Mouse (Mus musculus) bone marrow, adult 2 months (tissue): ENCODE results near the gene Atg13. TPM values are rescaled to one million over a fixed set of nuclear protein-coding genes. Genes with fewer than 3 reads are reported as not detected.

Source experiments
- H3K27ac ChIP-seq: fragments of 200-500 bp; 2 replicates; pipeline ENCODE4 v1.5.1; 2012; ENCODE audit warnings: low read depth, mild to moderate bottlenecking, control low read depth, inconsistent platforms, low read length; ENCODE audit not compliant: control insufficient read depth, poor library complexity, insufficient read depth
- H3K4me1 ChIP-seq: fragments of 200-500 bp; 2 replicates; pipeline ENCODE4 v1.6.1; 2011; ENCODE audit warnings: low read length; ENCODE audit not compliant: control insufficient read depth, insufficient read depth
- H3K4me3 ChIP-seq: fragments of 200-500 bp; replicated peaks from 2 replicates; pipeline ENCODE3; 2011; ENCODE audit warnings: mild to moderate bottlenecking, low read depth, low read length, control low read depth; ENCODE audit not compliant: control insufficient read depth
- CTCF ChIP-seq: fragments of 200-500 bp; IDR thresholded peaks from 2 replicates; pipeline ENCODE4 v1.5.1; 2011; ENCODE audit warnings: low read length, control low read depth; ENCODE audit not compliant: control insufficient read depth, insufficient read depth
- POLR2A ChIP-seq: fragments of 200-500 bp; IDR thresholded peaks from 2 replicates; pipeline ENCODE4 v1.6.1; 2011; ENCODE audit warnings: low read depth, mild to moderate bottlenecking, control low read depth, low read length, borderline replicate concordance; ENCODE audit not compliant: control insufficient read depth
- WGBS: fragments of 180-500 bp; shearing (Covaris S2); methylation state at CpG from one replicate; pipeline ENCODE4 v1.1.7; 2018; 5-methylcytosine and 5-hydroxymethylcytosine counted together
- polyA plus RNA-seq: library from polyadenylated mRNA; stranded (reverse); fragments of >200 nt; gene quantifications from 2 replicates; pipeline ENCODE4 v1.2.4, GENCODE M21; 2011; ENCODE audit warnings: low replicate concordance; ENCODE audit not compliant: missing spikeins, insufficient read depth, insufficient read length

Gene Atg13
- polyA plus RNA-seq, 1 experiment, result 12.9 TPM

GRCm38 (mm10) chr2:91674895-91675294, 35.5 kb downstream of the Atg13 start:
- Histone ChIP-seq H3K4me1 (no peaks in the 10 kb centered on the region), H3K4me3 (no peak overlapping the region), H3K27ac (no peak overlapping the region)
- WGBS, result 84% methylated on average over 5 of the region's 5 CpGs
- TF ChIP-seq POLR2A (no peak), CTCF (no peak)

DNA sequence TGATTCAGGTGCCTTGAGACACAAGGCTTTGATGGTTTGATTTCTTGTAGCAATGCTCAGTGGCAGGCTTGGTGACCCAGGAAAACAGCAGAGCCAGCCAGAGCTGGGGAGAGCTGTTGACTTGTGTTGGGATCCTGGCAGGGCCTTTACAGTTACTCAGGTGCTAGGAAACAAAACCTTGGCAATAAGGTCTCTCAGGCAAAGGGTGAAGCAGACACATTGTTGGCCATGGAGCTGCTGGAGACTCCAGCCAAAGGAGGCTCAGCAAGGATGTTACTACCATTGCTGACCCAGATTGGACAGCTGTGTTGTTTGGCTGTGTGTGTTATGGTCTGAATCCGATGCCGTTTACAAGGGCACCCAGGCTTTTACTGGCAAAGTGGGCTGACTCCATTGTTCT, 36.8 kb downstream of the Atg13 start:
- whole genome bisulfite sequencing, result 92% methylated on average over 2 of the region's 2 CpGs
- no peak for TF ChIP-seq CTCF
- TF ChIP-seq POLR2A, result no peak
- Histone ChIP-seq H3K27ac (no peak overlapping the region), H3K4me3 (no peak overlapping the region), H3K4me1 (no peaks in the 10 kb centered on the region)

DNA sequence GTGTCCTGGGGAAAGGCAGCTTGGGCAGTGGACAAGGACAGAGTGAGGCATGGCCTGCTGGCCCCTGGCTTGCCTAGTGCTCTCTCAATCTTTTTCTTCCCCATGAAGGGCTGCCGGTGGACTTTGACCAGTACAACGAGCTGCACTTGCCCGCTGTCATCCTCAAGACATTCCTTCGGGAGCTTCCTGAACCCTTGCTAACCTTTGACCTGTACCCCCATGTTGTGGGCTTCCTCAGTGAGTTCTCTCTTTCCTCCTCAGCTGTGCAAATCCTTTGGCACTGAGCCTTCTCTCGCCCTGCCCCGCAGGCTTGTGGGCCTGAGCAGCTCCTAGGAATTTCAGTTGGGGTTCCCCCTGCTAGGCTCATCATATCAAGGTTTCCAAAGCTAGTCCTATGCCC, 40.3 kb downstream of the Atg13 start:
- TF ChIP-seq POLR2A (no peak), CTCF (no peak)
- WGBS, result 87% methylated on average over 6 of the region's 6 CpGs
- no peak overlapping the region for H3K27ac ChIP-seq
- H3K4me3 ChIP-seq, result no peak overlapping the region
- no peaks in the 10 kb centered on the region for H3K4me1 ChIP-seq

DNA sequence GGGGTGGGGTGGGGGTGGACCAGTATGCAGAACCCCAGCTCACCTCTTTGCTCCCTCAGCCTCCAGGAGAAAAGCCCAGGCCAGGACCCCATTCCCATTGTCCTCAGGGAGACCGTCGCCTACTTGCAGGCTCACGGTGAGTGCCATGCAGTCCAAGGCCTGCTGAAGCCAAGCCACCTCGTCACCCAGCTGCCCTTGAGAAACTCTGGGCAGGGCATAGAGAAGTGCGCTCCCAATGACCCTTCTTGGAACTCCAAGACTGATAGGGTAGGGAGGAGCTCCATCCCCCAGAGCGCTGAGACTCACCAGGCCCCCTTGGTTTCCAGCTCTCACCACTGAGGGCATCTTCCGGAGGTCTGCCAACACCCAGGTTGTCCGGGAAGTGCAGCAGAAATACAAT, 41.0 kb downstream of the Atg13 start:
- Histone ChIP-seq H3K27ac (no peak overlapping the region), H3K4me1 (no peaks in the 10 kb centered on the region), H3K4me3 (no peak overlapping the region)
- no peak for TF ChIP-seq POLR2A
- no peak for TF ChIP-seq CTCF
- WGBS, result 95% methylated on average over 8 of the region's 8 CpGs

DNA sequence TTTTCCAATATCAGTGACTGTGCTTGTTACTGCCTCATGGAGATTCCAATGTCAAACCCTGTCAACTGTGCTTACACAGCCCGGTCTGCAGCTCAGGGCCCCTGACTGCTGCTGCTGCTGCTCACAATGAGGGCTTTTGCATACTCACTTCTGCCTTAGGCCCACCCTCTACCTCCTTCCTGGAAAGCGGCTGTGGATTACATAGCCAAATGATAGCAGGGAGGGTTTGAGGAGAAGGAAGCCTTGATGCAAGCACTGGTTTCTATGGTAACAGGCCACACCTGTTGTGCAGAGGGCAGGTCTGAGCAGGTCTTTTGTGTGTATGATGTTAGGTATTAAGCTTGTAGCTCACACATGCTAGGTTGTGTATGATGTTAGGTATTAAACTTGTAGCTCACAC, 42.6 kb downstream of the Atg13 start:
- Histone ChIP-seq H3K27ac (no peak overlapping the region), H3K4me1 (no peaks in the 10 kb centered on the region), H3K4me3 (no peak overlapping the region)
- 80% methylated on average over 2 of the region's 2 CpGs for WGBS
- TF ChIP-seq CTCF (no peak), POLR2A (no peak)

DNA sequence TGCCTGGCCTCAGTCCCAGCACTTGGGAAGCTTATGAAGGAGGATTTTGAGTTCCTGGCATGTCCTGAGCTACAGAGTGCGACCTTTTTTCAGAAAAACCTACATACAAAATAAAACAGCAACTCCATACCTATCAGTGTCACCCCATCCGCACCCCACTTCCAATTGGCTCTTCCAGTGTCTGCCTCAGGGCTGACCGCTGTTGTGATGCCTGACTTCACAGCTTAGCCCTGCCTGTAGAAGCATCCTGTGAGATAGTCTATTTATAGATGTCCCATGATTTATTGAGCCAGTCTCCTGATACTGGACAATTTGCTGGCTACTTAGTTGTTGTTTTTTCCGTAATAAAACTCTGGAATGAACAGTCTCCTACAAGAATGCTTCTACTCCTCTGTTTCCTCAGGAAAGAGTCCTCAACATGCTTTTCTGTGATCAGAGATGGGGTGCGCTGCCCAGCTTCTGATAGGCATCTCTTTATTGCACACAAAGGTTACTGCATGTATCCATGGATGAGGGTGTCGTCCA, 43.9 kb downstream of the Atg13 start:
- Histone ChIP-seq H3K27ac (no peak overlapping the region), H3K4me3 (no peak overlapping the region), H3K4me1 (no peaks in the 10 kb centered on the region)
- WGBS, result 89% methylated on average over 6 of the region's 6 CpGs
- TF ChIP-seq CTCF (no peak), POLR2A (no peak)

GRCm38 (mm10) chr2:91664780-91665179, 45.6 kb downstream of the Atg13 start:
- TF ChIP-seq CTCF, result no peak
- TF ChIP-seq POLR2A, result no peak
- Histone ChIP-seq H3K4me1 (no peaks in the 10 kb centered on the region), H3K27ac (no peak overlapping the region), H3K4me3 (no peak overlapping the region)

DNA sequence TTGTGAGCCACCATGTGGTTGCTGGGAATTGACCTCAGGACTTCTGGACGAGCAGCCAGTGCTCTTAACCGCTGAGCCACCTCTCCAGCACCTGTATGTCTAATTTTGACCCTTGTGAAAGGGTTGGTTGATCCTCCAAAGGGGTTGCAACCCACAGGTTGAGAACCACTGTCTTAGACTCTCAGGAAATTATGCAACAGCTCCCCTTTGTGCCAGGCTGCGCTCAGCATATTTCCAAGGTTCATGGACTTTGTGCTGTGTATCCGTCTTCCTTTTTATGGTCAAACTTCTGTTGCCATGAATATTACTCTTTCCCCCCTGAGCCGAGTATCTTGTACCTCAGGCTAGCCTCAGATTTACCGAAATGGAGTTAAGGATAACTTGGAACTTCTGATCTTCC, 49.4 kb downstream of the Atg13 start:
- no peak overlapping the region for H3K4me3 ChIP-seq
- no peaks in the 10 kb centered on the region for H3K4me1 ChIP-seq
- no peak overlapping the region for H3K27ac ChIP-seq
- TF ChIP-seq CTCF, result no peak
- TF ChIP-seq POLR2A, result no peak
- WGBS, result 49% methylated on average over 6 of the region's 6 CpGs

DNA sequence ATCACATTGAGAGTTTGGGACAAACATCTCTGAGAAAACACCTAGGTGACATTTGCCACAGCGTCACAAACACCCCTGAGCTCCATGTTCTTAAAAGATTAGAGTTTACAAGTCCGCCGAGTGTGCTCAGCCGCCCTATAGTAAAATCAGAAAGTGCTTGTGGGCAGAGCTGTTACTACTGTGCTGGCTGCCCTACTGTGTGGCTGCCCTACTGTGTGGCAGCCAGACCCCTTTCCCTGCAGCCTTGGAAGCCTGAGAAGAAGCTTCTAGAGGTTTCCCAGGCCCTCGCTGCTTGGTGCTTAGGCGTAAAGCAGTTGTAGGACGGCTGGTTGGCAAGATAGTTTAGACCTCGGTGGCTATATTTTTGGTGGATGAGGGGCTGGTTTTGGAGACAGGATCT, 50.7 kb downstream of the Atg13 start:
- 92% methylated on average over 8 of the region's 8 CpGs for WGBS
- Histone ChIP-seq H3K27ac (no peak overlapping the region), H3K4me3 (no peak overlapping the region), H3K4me1 (no peaks in the 10 kb centered on the region)
- TF ChIP-seq POLR2A (no peak), CTCF (no peak)

- no peaks in the 10 kb centered on the region for H3K4me1 ChIP-seq
- TF ChIP-seq POLR2A, result no peak
- peak; percentile 10; the same call in 1 of the 2 replicates for TF ChIP-seq CTCF
- WGBS, result 82% methylated on average over 8 of the region's 8 CpGs
- H3K27ac ChIP-seq, result no peak overlapping the region
- H3K4me3 ChIP-seq, result no peak overlapping the region
Measured at GRCm38 (mm10) chr2:91656774-91657173, 53.6 kb downstream of the Atg13 start.
